Mouse (Mus musculus): ENCODE measurements at regions not wholly inside any gene's neighbourhood (a gene's known extent, or its start where the extent isn't known, plus 50 kb on each side); places are given as distances from the start of the nearest gene placed in this dataset.

GRCm38 (mm10) chr15:5658796-5659195 is 414.8 kb upstream of the Ptger4 start:
- no peak for TF ChIP-seq CTCF (conservative IDR thresholded peaks at IDR 0.05; ENCODE audit: insufficient read depth, insufficient read length, low read depth, low read length)
- TF ChIP-seq POLR2A (IDR thresholded peaks at IDR 0.05; ENCODE audit: low read depth, low read length) = no peak

All from kidney, adult 2 months (tissue).